Mouse (Mus musculus): ENCODE measurements at regions not wholly inside any gene's neighbourhood (a gene's known extent, or its start where the extent isn't known, plus 50 kb on each side); places are given as distances from the start of the nearest gene placed in this dataset.
"Not testable (repeated sequence)": the region's sequence is repeated elsewhere in the genome, so short reads cannot be mapped to it uniquely, and the experiment has no call there.

- ATAC-seq (ENCODE audit: extremely low read depth, insufficient number of reproducible peaks, low FRiP score, poor library complexity, severe bottlenecking) (no peak), DNase-seq (ENCODE audit: low spot score) (no peak)
- no peaks in the 10 kb centered on the region for H3K4me1 ChIP-seq (ENCODE audit: insufficient read depth, low read depth, low read length)
- H3K27me3 ChIP-seq (ENCODE audit: insufficient read depth, low read length): no peaks in the 10 kb centered on the region
- no peak overlapping the region for H3K4me3 ChIP-seq (ENCODE audit: low read depth, low read length)
- H3K36me3 ChIP-seq (replicated peaks): no peaks in the 10 kb centered on the region
- TF ChIP-seq TAL1 (conservative IDR thresholded peaks at IDR 0.05; ENCODE audit: low read depth, low read length): no peak
- TF ChIP-seq GATA1 (IDR thresholded peaks at IDR 0.05; ENCODE audit: borderline replicate concordance, low read length): no peak
- no peak for TF ChIP-seq POLR2AphosphoS5 (IDR thresholded peaks at IDR 0.05; ENCODE audit: insufficient replicate concordance, low read depth, low read length)
- no peak for TF ChIP-seq GATA2 (IDR thresholded peaks at IDR 0.05; ENCODE audit: borderline replicate concordance, low read depth, low read length)
- TF ChIP-seq CTCF (IDR thresholded peaks at IDR 0.05; ENCODE audit: low read depth, low read length): no peak
- H3K9me3 ChIP-seq (replicated peaks): peaks cover 41% of the 10 kb centered on the region
These were observed 225.6 kb downstream of the Nucb2 start for GRCm38 (mm10) chr7:116729795-116730194.

GRCm38 (mm10) chr7:116735676-116736075 is 231.5 kb downstream of the Nucb2 start:
- Histone ChIP-seq H3K4me1 (ENCODE audit: insufficient read depth, low read depth, low read length) (no peaks in the 10 kb centered on the region), H3K4me3 (ENCODE audit: low read depth, low read length) (no peak overlapping the region), H3K36me3 (replicated peaks) (no peaks in the 10 kb centered on the region), H3K9me3 (replicated peaks) (peaks cover 40% of the 10 kb centered on the region), H3K27me3 (ENCODE audit: insufficient read depth, low read length) (no peaks in the 10 kb centered on the region)
- TF ChIP-seq POLR2AphosphoS5 (IDR thresholded peaks at IDR 0.05; ENCODE audit: insufficient replicate concordance, low read depth, low read length): no peak
- no peak for TF ChIP-seq CTCF (IDR thresholded peaks at IDR 0.05; ENCODE audit: low read depth, low read length)
- no peak for TF ChIP-seq GATA1 (IDR thresholded peaks at IDR 0.05; ENCODE audit: borderline replicate concordance, low read length)
- no peak for TF ChIP-seq GATA2 (IDR thresholded peaks at IDR 0.05; ENCODE audit: borderline replicate concordance, low read depth, low read length)
- no peak for TF ChIP-seq TAL1 (conservative IDR thresholded peaks at IDR 0.05; ENCODE audit: low read depth, low read length)
- ATAC-seq (ENCODE audit: extremely low read depth, insufficient number of reproducible peaks, low FRiP score, poor library complexity, severe bottlenecking) (no peak), DNase-seq (ENCODE audit: low spot score) (no peak)

GRCm38 (mm10) chr7:116736333-116736732 is 232.2 kb downstream of the Nucb2 start:
- H3K27me3 ChIP-seq (ENCODE audit: insufficient read depth, low read length): no peaks in the 10 kb centered on the region
- TF ChIP-seq POLR2AphosphoS5 (IDR thresholded peaks at IDR 0.05; ENCODE audit: insufficient replicate concordance, low read depth, low read length): no peak
- TF ChIP-seq GATA1 (IDR thresholded peaks at IDR 0.05; ENCODE audit: borderline replicate concordance, low read length): no peak
- TF ChIP-seq CTCF (IDR thresholded peaks at IDR 0.05; ENCODE audit: low read depth, low read length): no peak
- TF ChIP-seq GATA2 (IDR thresholded peaks at IDR 0.05; ENCODE audit: borderline replicate concordance, low read depth, low read length): no peak
- H3K9me3 ChIP-seq (replicated peaks): peaks cover 35% of the 10 kb centered on the region
- H3K4me1 ChIP-seq (ENCODE audit: insufficient read depth, low read depth, low read length): no peaks in the 10 kb centered on the region
- ATAC-seq (ENCODE audit: extremely low read depth, insufficient number of reproducible peaks, low FRiP score, poor library complexity, severe bottlenecking) (no peak), DNase-seq (ENCODE audit: low spot score) (no peak)
- H3K36me3 ChIP-seq (replicated peaks): no peaks in the 10 kb centered on the region
- H3K4me3 ChIP-seq (ENCODE audit: low read depth, low read length): no peak overlapping the region

- H3K9me3 ChIP-seq (replicated peaks): peaks cover 23% of the 10 kb centered on the region
- H3K4me3 ChIP-seq (ENCODE audit: low read depth, low read length): no peak overlapping the region
- ATAC-seq (ENCODE audit: extremely low read depth, insufficient number of reproducible peaks, low FRiP score, poor library complexity, severe bottlenecking) (no peak), DNase-seq (ENCODE audit: low spot score) (no peak)
- no peak for TF ChIP-seq POLR2AphosphoS5 (IDR thresholded peaks at IDR 0.05; ENCODE audit: insufficient replicate concordance, low read depth, low read length)
- TF ChIP-seq TAL1 (conservative IDR thresholded peaks at IDR 0.05; ENCODE audit: low read depth, low read length): no peak
- no peak for TF ChIP-seq CTCF (IDR thresholded peaks at IDR 0.05; ENCODE audit: low read depth, low read length)
- TF ChIP-seq GATA1 (IDR thresholded peaks at IDR 0.05; ENCODE audit: borderline replicate concordance, low read length): no peak
- no peak for TF ChIP-seq GATA2 (IDR thresholded peaks at IDR 0.05; ENCODE audit: borderline replicate concordance, low read depth, low read length)
- H3K36me3 ChIP-seq (replicated peaks): no peaks in the 10 kb centered on the region
- no peaks in the 10 kb centered on the region for H3K4me1 ChIP-seq (ENCODE audit: insufficient read depth, low read depth, low read length)
- H3K27me3 ChIP-seq (ENCODE audit: insufficient read depth, low read length): no peaks in the 10 kb centered on the region
These were observed 233.8 kb downstream of the Nucb2 start for GRCm38 (mm10) chr7:116738009-116738408.

- Histone ChIP-seq H3K4me1 (ENCODE audit: insufficient read depth, low read depth, low read length) (no peaks in the 10 kb centered on the region), H3K4me3 (ENCODE audit: low read depth, low read length) (no peak overlapping the region), H3K36me3 (replicated peaks) (no peaks in the 10 kb centered on the region), H3K27me3 (ENCODE audit: insufficient read depth, low read length) (no peaks in the 10 kb centered on the region), H3K9me3 (replicated peaks) (peaks cover 19% of the 10 kb centered on the region)
- ATAC-seq (ENCODE audit: extremely low read depth, insufficient number of reproducible peaks, low FRiP score, poor library complexity, severe bottlenecking) (no peak), DNase-seq (ENCODE audit: low spot score) (no peak)
- no peak for TF ChIP-seq GATA1 (IDR thresholded peaks at IDR 0.05; ENCODE audit: borderline replicate concordance, low read length)
- no peak for TF ChIP-seq CTCF (IDR thresholded peaks at IDR 0.05; ENCODE audit: low read depth, low read length)
- TF ChIP-seq GATA2 (IDR thresholded peaks at IDR 0.05; ENCODE audit: borderline replicate concordance, low read depth, low read length): no peak
- TF ChIP-seq TAL1 (conservative IDR thresholded peaks at IDR 0.05; ENCODE audit: low read depth, low read length): no peak
- TF ChIP-seq POLR2AphosphoS5 (IDR thresholded peaks at IDR 0.05; ENCODE audit: insufficient replicate concordance, low read depth, low read length): no peak
These were observed 250.4 kb downstream of the Nucb2 start for GRCm38 (mm10) chr7:116754556-116754955.

GRCm38 (mm10) chr7:116792181-116792580 is 288.0 kb downstream of the Nucb2 start:
- ATAC-seq (ENCODE audit: extremely low read depth, insufficient number of reproducible peaks, low FRiP score, poor library complexity, severe bottlenecking); DNase-seq (ENCODE audit: low spot score); H3K4me1 ChIP-seq (ENCODE audit: insufficient read depth, low read depth, low read length); H3K27me3 ChIP-seq (ENCODE audit: insufficient read depth, low read length); H3K36me3 ChIP-seq (replicated peaks); H3K4me3 ChIP-seq (ENCODE audit: low read depth, low read length): not testable (repeated sequence)
- H3K9me3 ChIP-seq (replicated peaks): peaks cover 11% of the 10 kb centered on the region

GRCm38 (mm10) chr7:116808475-116808874 is 304.3 kb downstream of the Nucb2 start:
- no peaks in the 10 kb centered on the region for H3K27me3 ChIP-seq (ENCODE audit: insufficient read depth, low read length)
- no peaks in the 10 kb centered on the region for H3K4me1 ChIP-seq (ENCODE audit: insufficient read depth, low read depth, low read length)
- H3K36me3 ChIP-seq (replicated peaks): no peaks in the 10 kb centered on the region
- no peak overlapping the region for H3K4me3 ChIP-seq (ENCODE audit: low read depth, low read length)
- no peak for ATAC-seq (ENCODE audit: extremely low read depth, insufficient number of reproducible peaks, low FRiP score, poor library complexity, severe bottlenecking)
- no peak for TF ChIP-seq POLR2AphosphoS5 (IDR thresholded peaks at IDR 0.05; ENCODE audit: insufficient replicate concordance, low read depth, low read length)
- TF ChIP-seq CTCF (IDR thresholded peaks at IDR 0.05; ENCODE audit: low read depth, low read length): no peak
- no peak for TF ChIP-seq GATA2 (IDR thresholded peaks at IDR 0.05; ENCODE audit: borderline replicate concordance, low read depth, low read length)
- no peak for TF ChIP-seq TAL1 (conservative IDR thresholded peaks at IDR 0.05; ENCODE audit: low read depth, low read length)
- no peak for TF ChIP-seq GATA1 (IDR thresholded peaks at IDR 0.05; ENCODE audit: borderline replicate concordance, low read length)
- DNase-seq (ENCODE audit: low spot score): no peak
- H3K9me3 ChIP-seq (replicated peaks): peaks cover 35% of the 10 kb centered on the region
